Mouse (Mus musculus) adipocyte (in vitro differentiated cells): ENCODE data around the gene Art5.
A peak's percentile ranks its signal among the peaks of the same experiment; 100 is the strongest.

Experiments used
- DNase-seq: peaks from one replicate; pipeline ENCODE4 v3.0.0-alpha.2; 2016; ENCODE audit warnings: low spot score

Art5 gene

DNA sequence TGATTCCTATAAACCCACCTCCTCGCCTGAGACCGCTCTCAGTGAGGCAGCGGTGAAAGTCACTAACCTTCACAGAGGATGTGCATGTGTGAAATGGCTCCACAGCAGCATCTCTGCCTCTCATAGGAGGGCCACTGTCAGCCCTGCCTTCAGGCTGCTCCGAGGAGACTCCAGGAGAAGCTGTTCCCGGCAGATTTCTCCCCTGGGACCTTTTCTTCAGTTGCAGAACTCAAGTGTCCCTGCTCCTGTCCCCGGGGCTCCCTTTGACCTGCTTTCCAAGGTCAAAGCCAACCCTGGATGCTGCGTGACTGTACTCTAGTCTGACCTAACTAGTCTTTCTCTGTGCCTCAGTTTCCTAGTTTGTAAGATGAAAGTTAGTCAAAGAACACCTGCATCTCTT, at the start of gene Art5:
Art5 (minus strand) TSS at position 319 of the 400 bp plus-strand sequence.
- DNase-seq: no peak

DNA sequence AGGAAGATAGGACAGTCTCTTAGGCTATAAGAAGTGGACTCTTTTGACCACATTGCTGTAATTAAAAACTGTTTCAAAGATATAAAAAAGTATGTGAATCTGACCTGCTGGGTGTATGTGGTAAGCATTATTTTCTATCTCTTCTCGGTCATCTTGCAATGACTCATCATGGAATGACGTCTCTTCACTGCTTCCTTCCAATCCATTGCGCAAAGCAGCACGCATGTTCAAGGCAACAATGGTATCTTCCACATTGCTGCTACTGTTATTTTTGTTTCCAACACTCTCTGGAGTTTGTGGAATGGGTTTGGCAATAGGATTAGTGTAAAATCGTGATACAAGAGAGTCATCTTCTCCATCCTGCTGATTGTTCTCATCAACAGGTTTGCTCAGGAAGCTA, 44.4 kb upstream of the Art5 start:
- no peak for DNase-seq

DNA sequence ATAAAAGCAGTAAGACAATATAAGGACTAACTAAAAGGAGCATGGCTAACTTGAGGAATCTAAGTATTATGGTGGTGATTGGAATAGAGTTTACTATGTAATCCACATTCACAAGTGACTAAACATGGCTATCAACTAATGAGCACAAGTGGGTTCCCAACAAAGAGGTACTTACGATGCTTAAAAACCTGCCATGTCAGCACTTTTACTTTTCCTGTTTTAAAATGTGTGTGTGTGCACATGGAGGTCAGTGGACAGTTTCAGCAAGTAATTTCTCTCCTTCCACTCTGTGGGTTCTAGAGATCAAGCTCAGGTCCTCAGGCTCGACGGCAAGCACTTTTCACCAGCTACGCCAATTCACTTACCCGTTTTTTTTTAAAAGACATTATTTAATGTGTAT, 28.6 kb upstream of the Art5 start:
- DNase-seq: no peak

DNA sequence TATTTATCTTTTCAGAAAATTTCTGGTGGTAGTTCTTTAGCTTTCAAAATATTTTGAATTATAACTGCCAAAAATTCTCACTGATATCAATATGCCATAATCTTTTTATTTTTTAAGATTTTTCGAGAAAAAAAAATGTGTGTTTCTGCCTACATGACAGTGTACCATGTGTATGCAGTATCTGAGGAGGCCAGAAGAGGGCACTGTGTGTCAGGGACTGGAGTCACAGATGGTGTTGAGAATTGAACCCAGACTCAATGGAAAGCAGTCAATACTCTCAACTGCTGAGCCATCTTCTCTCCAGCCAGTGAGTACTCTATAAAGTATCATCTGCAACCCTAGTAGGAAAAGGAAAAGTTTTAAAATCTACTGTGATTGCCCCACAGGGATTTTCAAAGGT, 28.2 kb upstream of the Art5 start:
- DNase-seq: peak; percentile 7

DNA sequence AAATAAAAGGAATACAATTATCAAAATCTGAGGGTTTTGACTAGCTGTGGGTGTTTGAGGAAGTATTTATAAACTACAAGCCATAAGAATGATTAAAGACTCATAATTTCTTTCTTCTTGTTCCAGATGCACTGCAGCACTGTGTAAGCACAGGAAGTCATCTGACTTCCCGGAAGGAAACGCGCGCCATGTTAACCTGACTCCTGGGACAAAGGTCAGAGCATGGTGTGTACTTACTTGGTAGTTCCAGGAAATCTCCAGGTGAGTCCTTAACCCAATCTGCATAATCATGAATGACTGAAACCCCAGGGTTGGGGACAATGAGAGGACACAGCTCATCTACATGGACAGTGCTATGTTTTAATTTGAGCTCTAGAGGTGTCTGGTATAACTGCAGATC, 23.1 kb upstream of the Art5 start:
- no peak for DNase-seq

DNA sequence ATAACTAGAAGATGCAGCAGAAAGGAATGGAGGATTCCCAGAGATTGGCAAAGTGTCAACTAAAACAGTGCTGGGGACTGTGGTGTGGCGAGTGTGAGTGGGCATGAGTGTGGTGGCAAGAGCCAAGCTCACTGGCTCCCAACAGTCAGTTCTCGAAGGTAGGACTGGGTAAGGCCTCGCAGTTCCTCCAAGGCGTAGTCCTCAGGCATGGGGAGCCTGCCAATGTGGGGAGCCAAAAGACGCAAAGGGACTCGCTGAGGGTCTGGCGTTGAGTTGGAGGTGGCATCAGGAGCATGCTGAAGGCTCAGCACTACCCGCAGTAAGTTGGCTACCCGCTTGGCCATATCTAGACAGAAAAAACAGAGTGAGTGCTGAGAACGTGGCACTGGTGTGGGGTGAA, 11.0 kb upstream of the Art5 start:
- no peak for DNase-seq

DNA sequence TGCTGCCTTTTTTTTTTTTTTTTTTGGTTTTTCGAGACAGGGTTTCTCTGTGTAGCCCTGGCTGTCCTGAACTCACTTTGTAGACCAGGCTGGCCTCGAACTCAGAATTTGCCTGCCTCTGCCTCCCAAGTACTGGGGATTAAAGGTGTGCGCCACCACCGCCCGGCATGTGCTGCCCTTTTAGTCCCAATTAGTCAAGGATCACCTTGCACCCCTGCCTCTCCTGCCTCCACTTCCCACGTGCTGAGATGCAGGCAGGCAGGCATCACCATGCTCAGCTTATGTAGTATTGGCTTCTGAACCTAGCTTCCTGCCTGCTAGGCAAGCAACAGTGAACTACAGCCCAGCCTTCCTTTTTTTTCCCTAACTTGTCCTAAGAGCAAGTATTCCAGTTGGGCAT, 8.1 kb upstream of the Art5 start:
- DNase-seq: no peak

DNA sequence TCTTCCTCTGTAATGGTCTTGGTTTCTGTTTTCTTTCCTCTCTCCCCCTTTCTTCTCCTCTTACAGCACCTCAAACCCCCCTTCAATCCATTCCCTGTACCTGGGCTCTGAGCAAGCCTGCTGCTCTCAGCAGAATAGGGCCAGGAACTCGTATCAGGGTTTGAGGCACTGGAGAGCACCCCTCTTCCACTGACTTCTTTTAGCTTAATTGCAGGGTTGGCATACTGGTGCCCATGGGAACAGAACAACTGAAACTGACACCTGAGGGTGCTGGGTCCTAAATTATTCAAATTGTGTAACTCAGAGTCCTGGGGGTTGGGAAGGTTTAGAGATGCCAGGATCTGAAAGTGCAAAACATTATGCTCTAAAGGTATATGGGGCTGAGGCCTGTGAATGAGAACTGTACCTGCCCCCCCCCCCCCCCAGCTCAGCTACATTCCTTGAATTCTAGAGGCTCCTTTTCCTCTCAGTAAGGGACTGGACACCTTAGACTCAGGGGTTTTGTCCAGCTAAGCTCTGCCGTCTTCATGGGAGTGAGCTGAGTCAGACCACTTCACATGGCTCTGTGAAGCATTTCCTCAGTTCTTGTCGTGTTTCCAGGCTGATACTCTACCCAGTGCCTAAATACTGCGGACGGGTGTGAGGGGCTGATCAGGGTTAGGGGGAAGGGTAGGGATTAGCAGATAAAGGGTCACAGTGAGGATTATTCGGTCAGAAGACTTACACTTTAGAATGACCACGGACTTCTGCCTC, 7.5 kb upstream of the Art5 start, which contains the start of gene Chrna10:
Chrna10 (minus strand) TSS at position 250 of the 753 bp plus-strand sequence.
- DNase-seq: no peak

DNA sequence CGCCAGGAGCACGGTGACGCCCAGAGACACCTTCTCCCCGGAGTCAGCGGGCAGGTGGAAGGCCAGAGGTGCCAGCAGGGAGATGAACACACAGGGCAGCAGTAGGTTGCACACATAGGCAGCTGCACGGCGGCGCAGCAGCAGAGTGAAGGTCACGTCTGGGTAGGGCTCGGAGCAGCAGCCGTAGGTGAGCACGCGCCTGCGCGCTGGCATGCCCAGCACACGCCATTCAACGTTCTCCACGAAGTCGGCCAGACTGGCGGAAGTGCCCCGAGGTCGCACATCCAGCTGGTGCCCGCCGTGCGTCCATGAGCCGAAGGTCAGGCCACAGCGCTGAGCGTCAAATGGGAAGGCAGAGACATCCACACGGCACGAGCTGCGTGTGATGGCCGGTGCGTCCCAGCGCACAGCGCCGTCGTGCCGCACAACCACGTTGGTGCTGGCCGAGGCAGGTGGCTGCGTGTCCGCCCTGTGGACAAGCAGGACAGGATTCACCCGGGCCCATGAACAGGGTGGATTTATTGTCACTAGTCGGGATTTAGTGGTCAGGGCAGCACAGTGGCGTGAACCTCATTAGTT, 4.0 kb upstream of the Art5 start:
- no peak for DNase-seq

DNA sequence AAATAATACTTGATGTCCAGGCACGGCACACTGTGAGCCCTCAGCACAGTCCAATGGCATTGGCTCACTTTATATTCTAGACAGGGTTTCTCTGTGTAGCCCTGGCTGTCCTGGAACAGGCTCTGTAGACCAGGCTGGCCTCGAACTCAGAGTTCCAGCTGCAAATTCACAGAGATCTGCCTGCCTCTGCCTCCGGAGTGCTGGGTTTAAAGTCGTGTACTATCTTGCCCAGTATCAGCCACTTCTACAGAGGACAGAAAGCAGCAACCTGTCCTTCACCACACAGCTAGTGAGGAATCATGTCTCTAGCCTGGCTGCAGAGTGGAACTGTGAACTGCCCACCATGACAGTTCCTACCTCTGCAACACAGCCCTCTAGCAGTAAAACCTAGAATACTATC, 457 bp upstream of the Art5 start:
- no peak for DNase-seq

DNA sequence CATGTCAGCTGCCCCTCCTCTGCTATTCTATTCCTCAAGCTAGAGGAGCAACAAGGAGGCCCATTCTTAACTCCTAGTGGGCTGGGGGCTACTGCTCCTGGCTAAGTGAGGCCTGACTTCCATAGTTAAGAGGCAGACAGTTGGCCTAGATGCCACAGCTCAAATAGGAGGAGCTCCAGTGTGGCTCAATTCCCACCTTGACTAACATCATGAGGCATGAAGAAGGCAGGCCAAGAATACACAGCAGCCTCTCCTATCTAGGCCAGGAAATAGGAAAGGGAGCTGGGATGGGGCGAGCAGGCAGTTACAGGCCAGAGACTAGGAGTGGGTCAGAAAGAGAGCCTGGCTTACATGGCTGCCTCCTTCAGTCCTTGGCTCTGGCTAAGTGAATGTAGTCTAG, 1.1 kb downstream of the Art5 start:
- no peak for DNase-seq

DNA sequence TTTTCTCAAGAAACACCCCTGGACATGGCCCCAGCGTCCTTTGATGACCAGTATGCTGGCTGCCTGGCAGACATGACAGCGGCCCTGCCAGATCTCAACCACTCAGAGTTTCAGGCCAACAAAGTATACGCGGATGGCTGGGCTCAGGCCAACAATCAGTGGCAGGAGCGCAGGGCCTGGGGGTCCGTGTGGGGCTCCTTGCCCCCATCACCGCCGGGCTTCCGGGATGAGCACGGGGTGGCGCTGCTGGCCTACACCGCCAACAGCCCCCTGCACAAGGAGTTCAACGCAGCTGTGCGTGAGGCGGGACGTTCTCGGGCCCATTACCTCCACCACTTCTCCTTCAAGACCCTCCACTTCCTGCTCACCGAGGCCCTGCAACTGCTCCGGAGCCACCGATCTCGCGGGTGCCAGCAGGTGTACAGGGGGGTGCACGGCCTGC, 2.6 kb downstream of the Art5 start:
- DNase-seq: no peak

DNA sequence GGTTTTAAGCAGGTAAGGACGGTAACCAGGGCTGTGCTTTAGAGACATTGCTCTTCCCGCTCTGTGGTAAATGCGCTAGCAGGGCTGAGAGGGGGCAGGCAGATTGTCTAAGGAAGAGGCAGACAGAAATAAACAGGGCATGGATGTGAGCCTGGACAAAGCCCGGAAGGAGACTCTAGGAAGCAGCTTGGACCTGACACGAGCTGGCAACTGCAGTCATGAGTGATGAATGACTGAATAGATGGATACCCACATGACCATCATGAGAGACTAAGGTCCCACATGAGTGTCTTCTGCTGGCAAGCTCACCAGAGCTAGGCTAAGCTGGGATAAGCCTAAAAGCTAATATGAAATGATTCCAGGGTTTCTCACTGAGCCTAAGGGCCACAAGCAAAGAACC, 5.2 kb downstream of the Art5 start:
- no peak for DNase-seq

DNA sequence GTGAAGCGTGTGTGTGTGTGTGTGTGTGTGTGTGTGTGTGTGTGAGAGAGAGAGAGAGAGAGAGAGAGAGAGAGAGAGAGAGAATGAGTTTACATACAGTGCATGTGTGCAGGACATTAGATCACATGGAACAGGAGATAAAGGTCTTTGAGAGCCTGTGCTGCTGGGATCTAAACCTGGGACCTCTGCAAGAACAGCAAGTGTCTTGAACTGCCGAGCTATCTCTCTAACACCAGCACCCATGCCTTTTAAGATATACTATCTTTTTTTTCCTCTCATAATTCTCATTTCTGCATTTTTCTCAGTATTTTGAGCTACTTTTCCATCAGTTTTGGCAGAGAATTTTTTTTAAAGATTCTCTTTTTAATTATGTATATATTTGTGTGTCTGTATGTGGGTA, 5.7 kb downstream of the Art5 start:
- DNase-seq: no peak

DNA sequence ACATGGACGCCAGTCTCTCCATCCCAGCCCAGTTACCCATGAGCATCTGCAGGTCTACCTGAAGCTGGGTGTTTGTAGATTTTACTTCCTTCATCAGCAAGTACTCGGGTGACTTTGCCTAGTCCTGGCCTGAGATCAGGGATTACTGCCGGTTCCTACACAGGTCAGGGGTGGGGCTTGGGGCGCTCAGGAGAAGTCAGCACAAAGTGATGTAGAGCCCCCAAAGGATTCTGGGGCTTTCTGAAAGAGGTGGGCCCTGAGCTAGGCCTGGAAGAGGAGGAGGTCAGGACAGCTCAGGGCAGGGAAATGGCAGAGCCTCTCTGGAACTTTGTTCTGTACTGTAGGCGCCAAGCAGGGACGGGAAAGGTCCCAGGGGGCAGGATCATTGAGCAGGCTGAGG, 6.6 kb downstream of the Art5 start:
- DNase-seq: no peak

DNA sequence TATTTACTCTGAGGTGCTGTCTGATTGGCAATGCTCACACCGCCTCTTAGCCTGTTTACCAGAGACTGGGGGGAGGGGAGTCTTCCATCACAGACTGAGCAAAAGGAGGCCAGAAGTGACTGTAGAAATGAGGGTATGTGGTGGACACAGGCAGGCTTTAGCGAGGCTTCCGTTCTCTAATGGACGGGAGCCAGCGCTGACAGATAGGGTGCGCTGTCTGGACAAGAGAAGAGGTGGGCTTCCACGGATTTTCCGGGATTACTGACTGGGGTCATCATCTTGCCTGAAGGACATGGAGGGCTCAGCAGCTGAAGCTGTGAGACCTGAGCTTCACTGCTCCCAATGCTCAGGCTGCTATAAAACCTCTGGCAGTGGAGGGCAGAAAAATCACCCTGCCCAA, 7.0 kb downstream of the Art5 start:
- no peak for DNase-seq

DNA sequence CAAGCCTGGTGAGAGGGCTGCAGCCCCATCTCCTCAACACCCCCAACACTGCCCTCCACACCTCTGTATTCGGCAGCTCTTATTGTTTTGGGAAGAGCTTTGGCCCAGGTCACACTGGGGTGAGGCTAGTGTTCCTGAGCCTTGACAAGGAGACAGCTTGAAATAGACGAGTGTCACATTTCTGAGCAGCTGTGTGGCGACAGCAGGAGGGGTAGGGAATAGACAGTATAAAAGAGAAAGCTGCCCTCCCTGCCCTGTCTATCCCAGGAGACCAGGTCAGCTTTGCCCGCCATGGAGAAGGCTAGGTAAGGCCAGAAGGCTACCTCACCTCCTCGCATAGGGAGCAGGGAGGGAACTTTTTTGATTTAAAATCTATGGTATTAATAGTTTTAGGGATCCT, 7.8 kb downstream of the Art5 start, which contains the start of gene Art1:
Art1 (plus strand) TSS at position 257 of the 400 bp plus-strand sequence.
- DNase-seq: no peak

DNA sequence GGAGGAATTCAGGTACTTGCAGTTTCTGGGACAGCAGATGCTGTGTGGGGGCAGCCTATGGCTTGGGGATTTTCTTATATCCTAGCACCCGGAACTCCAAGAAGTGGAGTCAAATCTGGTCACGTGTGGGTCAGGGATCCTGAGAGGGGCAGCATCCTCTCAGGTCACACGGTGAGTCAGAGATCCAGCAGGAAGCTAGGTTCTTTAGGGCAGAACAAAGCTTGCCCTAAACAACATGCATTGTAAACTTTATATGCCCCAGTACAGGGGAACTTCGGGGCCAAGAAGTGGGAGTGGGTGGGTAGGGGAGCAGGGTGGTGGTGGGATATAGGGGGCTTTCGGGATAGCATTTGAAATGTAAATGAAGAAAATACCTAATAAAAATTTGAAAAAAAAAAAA, 8.4 kb downstream of the Art5 start:
- no peak for DNase-seq

DNA sequence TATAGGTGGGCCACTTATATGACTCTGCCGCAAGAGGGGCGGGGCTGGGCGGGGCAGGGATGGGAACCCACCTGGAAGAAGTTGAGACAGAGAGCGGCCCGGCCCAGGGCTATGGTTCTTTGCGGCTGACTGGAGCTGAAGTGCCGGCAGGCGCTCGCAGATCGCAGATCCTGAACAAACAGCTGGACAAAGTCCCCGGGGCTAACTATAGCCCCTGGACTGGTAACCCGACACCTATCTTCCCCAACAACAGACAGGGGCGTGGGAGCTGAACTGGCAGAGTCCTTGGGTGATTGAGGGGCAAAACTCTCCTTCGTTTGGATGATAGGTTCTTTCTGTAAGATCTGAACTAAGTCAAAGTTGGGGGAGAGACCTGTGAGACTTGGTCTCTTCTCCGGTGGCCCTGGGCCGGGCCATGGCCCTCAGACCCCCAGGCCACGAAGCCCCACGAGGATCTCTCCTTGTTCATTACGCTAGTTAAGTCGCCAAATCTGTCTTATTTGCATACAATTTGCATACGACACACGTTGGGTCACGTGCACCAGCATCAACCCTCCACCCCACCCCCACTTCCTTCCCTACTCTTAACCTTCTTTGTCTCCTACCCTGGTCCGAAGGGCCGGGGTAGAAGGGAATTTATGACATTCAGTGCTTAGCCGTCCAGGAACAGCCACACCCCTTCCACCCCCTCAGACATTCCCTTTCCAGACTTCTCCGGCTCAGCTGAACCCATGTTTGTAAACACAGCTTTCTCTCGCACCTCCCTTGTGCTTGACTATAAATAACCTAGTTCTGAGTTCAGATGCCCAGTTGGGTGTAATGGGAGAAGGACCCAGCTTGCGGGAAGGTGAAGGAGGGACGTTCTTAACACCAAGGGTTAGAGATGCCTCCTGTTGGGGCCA, 9.3 kb downstream of the Art5 start:
- no peak for DNase-seq

DNA sequence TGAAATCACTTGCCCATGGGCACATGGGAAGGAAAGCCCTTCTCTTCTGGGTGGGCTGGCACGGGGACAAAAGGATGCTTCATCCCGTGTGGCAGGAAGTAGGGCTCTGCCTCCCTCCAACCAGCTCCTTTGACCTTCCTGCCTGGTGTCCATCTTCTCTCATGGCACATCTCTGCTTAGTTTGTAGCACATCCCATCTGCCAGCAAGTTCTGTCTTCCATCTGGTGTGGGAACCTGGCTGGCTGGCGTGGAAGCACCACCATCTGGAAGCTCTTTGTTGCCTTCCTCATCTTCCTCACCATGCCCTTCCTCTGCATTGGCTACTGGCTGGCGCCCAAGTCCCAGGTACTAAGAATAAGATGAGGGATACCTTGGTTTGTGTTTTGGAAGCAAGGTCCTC, 22.0 kb downstream of the Art5 start:
- no peak for DNase-seq

DNA sequence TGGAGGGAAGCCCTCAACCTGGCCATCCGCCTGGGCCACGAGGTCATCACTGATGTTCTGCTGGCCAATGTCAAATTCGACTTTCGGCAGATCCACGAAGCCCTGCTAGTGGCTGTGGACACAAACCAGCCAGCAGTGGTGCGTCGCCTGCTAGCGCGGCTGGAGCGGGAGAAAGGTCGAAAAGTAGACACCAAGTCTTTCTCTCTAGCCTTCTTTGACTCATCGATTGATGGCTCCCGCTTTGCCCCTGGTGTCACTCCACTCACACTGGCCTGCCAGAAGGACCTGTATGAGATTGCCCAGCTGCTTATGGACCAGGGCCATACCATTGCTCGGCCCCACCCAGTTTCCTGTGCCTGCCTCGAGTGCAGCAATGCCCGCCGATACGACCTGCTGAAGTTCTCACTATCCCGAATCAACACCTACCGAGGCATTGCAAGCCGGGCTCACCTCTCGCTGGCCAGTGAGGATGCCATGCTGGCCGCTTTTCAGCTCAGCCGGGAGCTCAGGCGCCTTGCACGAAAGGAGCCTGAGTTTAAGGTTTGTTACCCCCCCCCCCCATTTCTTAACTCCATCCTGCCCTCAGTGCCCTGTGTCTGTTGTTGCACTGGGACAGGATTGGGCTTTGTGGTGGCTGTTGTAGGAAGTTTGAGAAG, 25.1 kb downstream of the Art5 start:
- no peak for DNase-seq

DNA sequence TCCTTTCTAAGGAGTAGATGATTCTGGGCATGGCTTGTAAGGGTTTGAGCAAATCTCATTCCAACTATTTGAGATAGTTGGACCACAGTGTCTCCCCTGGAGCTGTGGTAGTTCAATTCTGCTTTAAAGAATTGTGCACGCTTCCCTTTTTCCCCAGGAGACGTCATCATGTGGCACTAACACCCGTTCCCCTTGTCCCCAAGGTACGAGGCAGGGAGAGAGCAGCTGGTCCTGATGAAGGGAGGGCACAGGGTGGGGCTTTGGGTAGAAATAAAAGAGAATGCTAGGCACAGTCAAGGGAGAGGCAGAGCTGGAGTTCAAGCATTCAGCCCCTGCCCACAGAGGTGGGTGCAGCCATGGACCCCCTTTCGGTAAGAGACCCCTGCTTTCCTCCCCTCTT, 26.5 kb downstream of the Art5 start, which contains the start of gene Trpc2:
Trpc2 (plus strand) TSS at position 301 of the 400 bp plus-strand sequence.
- no peak for DNase-seq
